In genomic region chr5:93152451-93152850, GRCm38 (mm10) we compare ENCODE assay signal across 11 mouse cellular contexts. TPM values are rescaled to one million over a fixed set of nuclear protein-coding genes. Genes with fewer than 3 reads are reported as not detected.
DNase-seq lines count a peak whose midpoint lies in the region; ATAC-seq and TF ChIP-seq lines count a peak whose summit lies in the region.
"Had no signal": no experiment of that assay in that cellular context is flagged by ENCODE, and none has a peak within 500 bp of the region (broad histone marks: within the 10 kb centered on the region; RNA-seq: fewer than 3 reads in every experiment).

No protein-coding gene starts in this region.

- 51% methylated on average over 4 of the region's 4 CpGs for WGBS in lung, postnatal 0 days
- 91% methylated on average over 4 of the region's 4 CpGs for WGBS in hindbrain, embryonic 11.5 days
- WGBS in kidney, embryonic 16.5 days, result 80% methylated on average over 4 of the region's 4 CpGs

- no peaks in the 10 kb centered on the region for H3K27me3 ChIP-seq in lung, postnatal 0 days (replicated peaks; ENCODE audit: insufficient read depth, low read length)
- H3K27me3 ChIP-seq in hindbrain, embryonic 11.5 days (ENCODE audit: control insufficient read depth, insufficient read depth, low read length), result no peaks in the 10 kb centered on the region
- H3K27me3 ChIP-seq in kidney, embryonic 16.5 days (ENCODE audit: insufficient read depth, low read length), result no peaks in the 10 kb centered on the region

- H3K27ac ChIP-seq in embryonic fibroblast, embryonic 13.5 days (ENCODE audit: insufficient read depth, low read length), result peak overlapping the region; percentile 55
- H3K27ac ChIP-seq in lung, postnatal 0 days (ENCODE audit: low read length), result peak overlapping the region; percentile 51
- H3K27ac ChIP-seq in hindbrain, embryonic 11.5 days (ENCODE audit: low read depth, low read length), result no peak overlapping the region
- H3K27ac ChIP-seq in kidney, embryonic 16.5 days (ENCODE audit: low read length), result no peak overlapping the region

- no peak overlapping the region for H3K4me3 ChIP-seq in embryonic fibroblast, embryonic 13.5 days (ENCODE audit: insufficient read depth, low read length)
- H3K4me3 ChIP-seq in lung, postnatal 0 days (ENCODE audit: low read depth, low read length), result no peak overlapping the region
- no peak overlapping the region for H3K4me3 ChIP-seq in hindbrain, embryonic 11.5 days (ENCODE audit: low read depth, low read length)
- no peak overlapping the region for H3K4me3 ChIP-seq in kidney, embryonic 16.5 days (ENCODE audit: low read length)

- peaks cover 11% of the 10 kb centered on the region; the same call in 1 of the 2 replicates for H3K36me3 ChIP-seq in lung, postnatal 0 days (ENCODE audit: insufficient read depth, low read length)
- peaks cover 4% of the 10 kb centered on the region; the same call in 1 of the 2 replicates for H3K36me3 ChIP-seq in hindbrain, embryonic 11.5 days (ENCODE audit: control insufficient read depth, insufficient read depth, low read length)
- peaks cover 33% of the 10 kb centered on the region for H3K36me3 ChIP-seq in kidney, embryonic 16.5 days (ENCODE audit: insufficient read depth, low read length)

- peak; percentile 47; the same call in 1 of the 2 replicates for ATAC-seq in lung, postnatal 0 days
- ATAC-seq in hindbrain, embryonic 11.5 days (ENCODE audit: low FRiP score), result no peak
- ATAC-seq in kidney, embryonic 16.5 days (ENCODE audit: low FRiP score, low TSS enrichment), result no peak

- peaks cover 19% of the 10 kb centered on the region for H3K4me1 ChIP-seq in embryonic fibroblast, embryonic 13.5 days (ENCODE audit: control insufficient read depth, insufficient read depth, low read length)
- peaks cover 14% of the 10 kb centered on the region; the same call in 1 of the 2 replicates for H3K4me1 ChIP-seq in lung, postnatal 0 days (ENCODE audit: insufficient read depth, low read depth, low read length)
- 0 out of 2 replicates have a peak, but pooled peaks cover 2% of the 10 kb centered on the region for H3K4me1 ChIP-seq in hindbrain, embryonic 11.5 days (replicated peaks; ENCODE audit: control insufficient read depth, insufficient read depth, low read length)
- H3K4me1 ChIP-seq in kidney, embryonic 16.5 days (ENCODE audit: insufficient read depth, low read length), result peaks cover 35% of the 10 kb centered on the region

- no peak for TF ChIP-seq CTCF in embryonic fibroblast, embryonic 13.5 days (IDR thresholded peaks at IDR 0.05; ENCODE audit: borderline replicate concordance, insufficient read depth, low read length)
- no peak for TF ChIP-seq CTCF in lung, postnatal 0 days (IDR thresholded peaks at IDR 0.05)

- H3K4me2 ChIP-seq in lung, postnatal 0 days (replicated peaks; ENCODE audit: low read depth, low read length), result no peak overlapping the region
- H3K4me2 ChIP-seq in hindbrain, embryonic 11.5 days (replicated peaks; ENCODE audit: low read depth, low read length), result no peak overlapping the region
- H3K4me2 ChIP-seq in kidney, embryonic 16.5 days (replicated peaks; ENCODE audit: low read depth, low read length), result no peak overlapping the region

- no peak overlapping the region for H3K9ac ChIP-seq in lung, postnatal 0 days (replicated peaks; ENCODE audit: low read depth)
- no peak overlapping the region for H3K9ac ChIP-seq in hindbrain, embryonic 11.5 days (ENCODE audit: low read depth, low read length)
- H3K9ac ChIP-seq in kidney, embryonic 16.5 days (replicated peaks; ENCODE audit: low read length), result no peak overlapping the region

- no peak for TF ChIP-seq POLR2A in embryonic fibroblast, embryonic 13.5 days (IDR thresholded peaks at IDR 0.05; ENCODE audit: low read depth, low read length)

- peak; percentile 41 to 47 for DNase-seq in spleen, adult 18-20 months
- DNase-seq in spleen, adult 12 weeks (ENCODE audit: low spot score), result no peak
- DNase-seq in lung, postnatal 0 days (ENCODE audit: low spot score), result no peak
- peak; percentile 13 for DNase-seq in thymus, postnatal 0 days (ENCODE audit: low spot score)
- DNase-seq in hindbrain, embryonic 11.5 days (ENCODE audit: low spot score), result no peak
- no peak for DNase-seq in right cerebral cortex, adult 18-20 months
- DNase-seq: cerebellum, adult 2 months; gastrocnemius, postnatal 10 days; midbrain, embryonic 14.5 days had no signal

- no peaks in the 10 kb centered on the region for H3K9me3 ChIP-seq in lung, postnatal 0 days (ENCODE audit: low read length)
- no peaks in the 10 kb centered on the region for H3K9me3 ChIP-seq in hindbrain, embryonic 11.5 days (ENCODE audit: control insufficient read depth, low read length)
- no peaks in the 10 kb centered on the region for H3K9me3 ChIP-seq in kidney, embryonic 16.5 days (ENCODE audit: low read length)

- TF ChIP-seq EP300 in lung, postnatal 0 days (IDR thresholded peaks at IDR 0.05), result no peak

RNA-seq across cellular contexts. Expression of gene Ccni, which starts 53.8 kb away (rescaled TPM):
- 133 and 211 TPM in 2 replicates for polyA plus RNA-seq in embryonic fibroblast, embryonic 13.5 days (2011; ENCODE audit: insufficient read length, low read depth, missing spikeins)
- polyA plus RNA-seq in lung, postnatal 0 days (2015; fragmentation: Nextera tagmentation; extraction: Ambion mirVana), result 81.3 and 92.2 TPM in 2 replicates
- polyA plus RNA-seq in thymus, postnatal 0 days (2015; fragmentation: Nextera tagmentation; extraction: Ambion mirVana), result 104 and 128 TPM in 2 replicates
- 160 and 164 TPM in 2 replicates for polyA plus RNA-seq in hindbrain, embryonic 11.5 days (2014; fragmentation: Nextera tagmentation; extraction: Ambion mirVana)
- polyA plus RNA-seq in kidney, embryonic 16.5 days (2015; fragmentation: Nextera tagmentation; extraction: Ambion mirVana), result 97.3 and 113 TPM in 2 replicates

RNA-seq across cellular contexts. Expression of gene 2010109A12Rik, which starts 53.9 kb away (rescaled TPM):
- not detected in 2 replicates for polyA plus RNA-seq in embryonic fibroblast, embryonic 13.5 days (2011; ENCODE audit: insufficient read length, low read depth, missing spikeins)
- 2.4 and 3.2 TPM in 2 replicates for polyA plus RNA-seq in lung, postnatal 0 days (2015; fragmentation: Nextera tagmentation; extraction: Ambion mirVana)
- 4.2 and 6.2 TPM in 2 replicates for polyA plus RNA-seq in thymus, postnatal 0 days (2015; fragmentation: Nextera tagmentation; extraction: Ambion mirVana)
- polyA plus RNA-seq in hindbrain, embryonic 11.5 days (2014; fragmentation: Nextera tagmentation; extraction: Ambion mirVana), result 1.8 and 2.4 TPM in 2 replicates
- 0.95 and 2.9 TPM in 2 replicates for polyA plus RNA-seq in kidney, embryonic 16.5 days (2015; fragmentation: Nextera tagmentation; extraction: Ambion mirVana)

RNA-seq across cellular contexts. Expression of gene Sept11, which starts 59.2 kb away (rescaled TPM):
- 406 and 428 TPM in 2 replicates for polyA plus RNA-seq in embryonic fibroblast, embryonic 13.5 days (2011; ENCODE audit: insufficient read length, low read depth, missing spikeins)
- 49.1 and 58.6 TPM in 2 replicates for polyA plus RNA-seq in lung, postnatal 0 days (2015; fragmentation: Nextera tagmentation; extraction: Ambion mirVana)
- polyA plus RNA-seq in thymus, postnatal 0 days (2015; fragmentation: Nextera tagmentation; extraction: Ambion mirVana), result 59.9 and 61.0 TPM in 2 replicates
- 241 and 243 TPM in 2 replicates for polyA plus RNA-seq in hindbrain, embryonic 11.5 days (2014; fragmentation: Nextera tagmentation; extraction: Ambion mirVana)
- 216 and 232 TPM in 2 replicates for polyA plus RNA-seq in kidney, embryonic 16.5 days (2015; fragmentation: Nextera tagmentation; extraction: Ambion mirVana)

Comparison
In these comparisons a context has a peak if more than half of its experiments do, and no peak if none do; other contexts are left out.
1. DNase-seq: peak in spleen, adult 18-20 months (2 of 2) and thymus, postnatal 0 days (single experiment); none in spleen, adult 12 weeks (single experiment), lung, postnatal 0 days (single experiment), hindbrain, embryonic 11.5 days (single experiment) and right cerebral cortex, adult 18-20 months (single experiment).
2. H3K27ac ChIP-seq: peak in embryonic fibroblast, embryonic 13.5 days (single experiment) and lung, postnatal 0 days (single experiment); none in hindbrain, embryonic 11.5 days (single experiment) and kidney, embryonic 16.5 days (single experiment).